Mouse (Mus musculus): ENCODE data around the gene Sbno1. TPM values are rescaled to one million over a fixed set of nuclear protein-coding genes. Genes with fewer than 3 reads are reported as not detected.

Sbno1 gene
- polyA plus RNA-seq, 1 experiment, result 0.28 TPM

- peaks cover 26% of the 10 kb centered on the region for H3K4me1 ChIP-seq (ENCODE audit: control insufficient read depth)
- H3K27me3 ChIP-seq (ENCODE audit: control insufficient read depth), result no peaks in the 10 kb centered on the region
- no peak overlapping the region for H3K4me3 ChIP-seq (replicated peaks)
- H3K36me3 ChIP-seq (ENCODE audit: control insufficient read depth), result peaks cover 99% of the 10 kb centered on the region
- H3K9me3 ChIP-seq (ENCODE audit: control insufficient read depth, low read length), result no peaks in the 10 kb centered on the region
- TF ChIP-seq GATA1 (IDR thresholded peaks at IDR 0.05; ENCODE audit: low read length), result no peak
- TF ChIP-seq TAL1 (IDR thresholded peaks at IDR 0.05; ENCODE audit: low read length), result no peak
Measured at GRCm38 (mm10) chr5:124456762-124457161, 31.0 kb upstream of the Sbno1 start.

GRCm38 (mm10) chr5:124454082-124454419, 28.2 kb upstream of the Sbno1 start:
- H3K27me3 ChIP-seq (ENCODE audit: control insufficient read depth), result no peaks in the 10 kb centered on the region
- TF ChIP-seq TAL1 (IDR thresholded peaks at IDR 0.05; ENCODE audit: low read length) (no peak), GATA1 (IDR thresholded peaks at IDR 0.05; ENCODE audit: low read length) (no peak)
- H3K36me3 ChIP-seq (ENCODE audit: control insufficient read depth), result peaks cover 100% of the 10 kb centered on the region
- H3K9me3 ChIP-seq (ENCODE audit: control insufficient read depth, low read length), result no peaks in the 10 kb centered on the region
- H3K4me1 ChIP-seq (ENCODE audit: control insufficient read depth), result peaks cover 53% of the 10 kb centered on the region
- H3K4me3 ChIP-seq (replicated peaks), result no peak overlapping the region

DNA sequence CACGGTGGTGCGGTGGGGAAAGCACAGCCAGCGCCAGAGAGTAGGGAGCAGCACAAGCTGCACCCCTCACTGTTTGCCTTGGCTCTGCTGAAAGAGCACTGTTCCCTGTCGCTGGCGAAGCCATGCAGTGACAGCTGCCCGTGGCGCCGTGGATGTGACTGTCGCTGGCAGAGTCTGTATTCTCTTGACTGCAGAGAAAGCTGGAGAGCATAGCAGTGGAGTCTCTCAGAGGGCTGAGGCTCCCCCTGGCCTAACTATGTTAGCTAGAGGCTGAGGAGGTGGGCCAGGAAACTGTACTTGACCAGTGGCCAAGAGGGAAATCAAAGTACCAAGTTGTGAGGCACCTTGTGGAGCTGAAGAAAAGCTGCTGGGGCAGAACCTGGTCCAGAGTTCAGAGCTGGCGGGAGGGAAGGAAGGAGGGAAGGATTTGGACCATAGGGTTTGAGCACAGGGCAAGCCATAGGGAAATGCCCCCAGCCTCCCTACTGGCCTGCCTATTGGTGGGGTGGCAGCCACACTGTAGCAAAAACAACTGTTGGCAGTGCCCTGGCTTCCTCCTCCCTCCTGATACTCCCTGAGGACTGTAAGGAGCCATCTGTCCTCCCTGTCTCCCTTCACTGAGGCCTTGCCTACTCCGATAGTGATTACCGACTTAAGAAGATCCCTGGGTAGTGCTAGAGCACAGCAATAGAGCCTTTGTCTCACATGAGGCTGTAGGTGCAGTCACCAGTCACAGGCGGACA, 27.7 kb upstream of the Sbno1 start:
- no peak overlapping the region for H3K4me3 ChIP-seq (replicated peaks)
- no peak for TF ChIP-seq TAL1 (IDR thresholded peaks at IDR 0.05; ENCODE audit: low read length)
- peaks cover 55% of the 10 kb centered on the region for H3K4me1 ChIP-seq (ENCODE audit: control insufficient read depth)
- H3K9me3 ChIP-seq (ENCODE audit: control insufficient read depth, low read length), result no peaks in the 10 kb centered on the region
- peaks cover 100% of the 10 kb centered on the region for H3K36me3 ChIP-seq (ENCODE audit: control insufficient read depth)
- no peaks in the 10 kb centered on the region for H3K27me3 ChIP-seq (ENCODE audit: control insufficient read depth)

- H3K27me3 ChIP-seq (ENCODE audit: control insufficient read depth), result no peaks in the 10 kb centered on the region
- TF ChIP-seq TAL1 (IDR thresholded peaks at IDR 0.05; ENCODE audit: low read length), result no peak
- peaks cover 61% of the 10 kb centered on the region for H3K4me1 ChIP-seq (ENCODE audit: control insufficient read depth)
- no peaks in the 10 kb centered on the region for H3K9me3 ChIP-seq (ENCODE audit: control insufficient read depth, low read length)
- peaks cover 100% of the 10 kb centered on the region for H3K36me3 ChIP-seq (ENCODE audit: control insufficient read depth)
- H3K4me3 ChIP-seq (replicated peaks), result no peak overlapping the region
Measured at GRCm38 (mm10) chr5:124452494-124453228, 26.9 kb upstream of the Sbno1 start.

GRCm38 (mm10) chr5:124450641-124451340, 25.0 kb upstream of the Sbno1 start:
- Histone ChIP-seq H3K4me3 (replicated peaks) (peak overlapping the region; percentile 27), H3K9me3 (ENCODE audit: control insufficient read depth, low read length) (no peaks in the 10 kb centered on the region), H3K4me1 (ENCODE audit: control insufficient read depth) (peaks cover 78% of the 10 kb centered on the region), H3K27me3 (ENCODE audit: control insufficient read depth) (no peaks in the 10 kb centered on the region), H3K36me3 (ENCODE audit: control insufficient read depth) (peaks cover 97% of the 10 kb centered on the region)
- peak; percentile 41; the same call in 2 of the 3 replicates for TF ChIP-seq TAL1 (IDR thresholded peaks at IDR 0.05; ENCODE audit: low read length)
- peak; percentile 31; the same call in 1 of the 2 replicates for TF ChIP-seq GATA1 (IDR thresholded peaks at IDR 0.05; ENCODE audit: low read length)

- H3K27me3 ChIP-seq (ENCODE audit: control insufficient read depth), result no peaks in the 10 kb centered on the region
- no peaks in the 10 kb centered on the region for H3K9me3 ChIP-seq (ENCODE audit: control insufficient read depth, low read length)
- peaks cover 79% of the 10 kb centered on the region for H3K4me1 ChIP-seq (ENCODE audit: control insufficient read depth)
- peaks cover 90% of the 10 kb centered on the region for H3K36me3 ChIP-seq (ENCODE audit: control insufficient read depth)
- peak overlapping the region; percentile 21 for H3K4me3 ChIP-seq (replicated peaks)
- no peak for TF ChIP-seq GATA1 (IDR thresholded peaks at IDR 0.05; ENCODE audit: low read length)
- TF ChIP-seq TAL1 (IDR thresholded peaks at IDR 0.05; ENCODE audit: low read length), result no peak
Measured at GRCm38 (mm10) chr5:124450051-124450450, 24.2 kb upstream of the Sbno1 start.

DNA sequence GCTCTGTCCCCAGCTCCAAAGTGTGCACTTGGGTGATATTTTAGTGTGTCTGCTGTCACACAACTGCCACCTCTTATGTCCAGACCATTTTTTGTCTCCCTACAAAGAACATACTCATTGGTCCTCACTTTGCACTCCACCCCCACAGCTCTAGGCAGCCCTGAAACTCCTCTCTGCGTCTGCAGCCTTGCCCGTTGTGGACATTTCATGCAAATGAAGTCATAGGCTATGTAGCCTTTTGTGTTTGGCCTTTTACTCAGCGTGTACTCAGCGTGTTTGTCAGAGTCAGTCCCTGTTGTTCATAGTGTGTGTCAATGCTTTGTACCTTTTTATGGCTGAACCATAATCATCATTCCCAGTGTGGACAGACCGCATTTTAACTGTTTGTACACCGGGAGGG, 23.7 kb upstream of the Sbno1 start:
- H3K4me1 ChIP-seq (ENCODE audit: control insufficient read depth), result peaks cover 85% of the 10 kb centered on the region
- TF ChIP-seq GATA1 (IDR thresholded peaks at IDR 0.05; ENCODE audit: low read length), result no peak
- TF ChIP-seq TAL1 (IDR thresholded peaks at IDR 0.05; ENCODE audit: low read length), result no peak

DNA sequence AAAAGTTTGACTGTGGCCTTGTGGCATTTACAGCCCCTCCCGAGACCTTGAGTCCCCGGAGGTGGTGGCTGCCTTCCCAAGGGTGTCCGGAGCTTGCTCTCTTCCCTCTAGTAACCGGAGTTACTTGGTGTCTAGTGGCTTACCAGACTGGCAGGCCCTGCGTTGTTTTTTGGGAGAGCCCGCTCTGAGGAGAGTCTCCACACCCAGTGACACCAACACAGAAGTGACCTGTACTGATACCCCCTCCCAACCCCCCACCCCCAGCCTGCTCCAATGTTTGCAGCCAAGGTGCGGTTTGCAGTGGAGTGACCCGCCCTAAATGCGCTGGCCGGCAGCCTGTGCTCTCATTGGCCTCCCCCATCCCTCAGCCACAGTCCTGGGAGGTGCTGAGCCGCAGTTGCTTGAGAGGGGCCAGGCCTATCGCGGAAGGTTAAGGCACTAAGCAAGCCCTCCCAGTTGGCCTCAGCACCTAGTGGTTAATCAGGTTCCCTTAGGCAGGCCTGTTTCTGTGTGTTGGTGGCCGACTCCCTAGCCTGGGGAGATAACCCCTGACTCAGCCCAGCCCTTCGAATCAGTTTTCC, 20.6 kb upstream of the Sbno1 start:
- Histone ChIP-seq H3K36me3 (ENCODE audit: control insufficient read depth) (peaks cover 84% of the 10 kb centered on the region), H3K9me3 (ENCODE audit: control insufficient read depth, low read length) (0 out of 2 replicates have a peak, but pooled peaks cover 3% of the 10 kb centered on the region), H3K4me1 (ENCODE audit: control insufficient read depth) (peaks cover 92% of the 10 kb centered on the region), H3K27me3 (ENCODE audit: control insufficient read depth) (no peaks in the 10 kb centered on the region), H3K4me3 (replicated peaks) (peak overlapping the region; percentile 83)
- peak; percentile 41 for TF ChIP-seq GATA1 (IDR thresholded peaks at IDR 0.05; ENCODE audit: low read length)
- TF ChIP-seq TAL1 (IDR thresholded peaks at IDR 0.05; ENCODE audit: low read length), result no peak

More for the DNA sequence above, 23.7 kb upstream of the Sbno1 start:
- H3K4me3 ChIP-seq (replicated peaks), result no peak overlapping the region
- no peaks in the 10 kb centered on the region for H3K27me3 ChIP-seq (ENCODE audit: control insufficient read depth)
- H3K36me3 ChIP-seq (ENCODE audit: control insufficient read depth), result peaks cover 88% of the 10 kb centered on the region
- H3K9me3 ChIP-seq (ENCODE audit: control insufficient read depth, low read length), result no peaks in the 10 kb centered on the region
